Mouse (Mus musculus) stomach, embryonic 14.5 days (tissue): ENCODE measurements at regions not wholly inside any gene's neighbourhood (a gene's known extent, or its start where the extent isn't known, plus 50 kb on each side); places are given as distances from the start of the nearest gene placed in this dataset.

Experiments
- ATAC-seq: fragments of 200-750 bp; cut with Nextera tagmentation; 2 replicates; pipeline ENCODE4 v1.8.0; 2017; ENCODE audit warnings: low read depth, moderate TSS enrichment; ENCODE audit not compliant: insufficient number of reproducible peaks, insufficient read depth, low FRiP score
- H3K27ac ChIP-seq: fragments of 300-500 bp; sonication (generic); 2 replicates; pipeline ENCODE4 v1.5.1; 2014; ENCODE audit warnings: mild to moderate bottlenecking, low read length, moderate library complexity, mixed read lengths
- H3K27me3 ChIP-seq: fragments of 300-500 bp; sonication (generic); 2 replicates; pipeline ENCODE4 v1.6.1; 2014; ENCODE audit warnings: low read length, control low read depth, mixed read lengths; ENCODE audit not compliant: control insufficient read depth, insufficient read depth
- H3K36me3 ChIP-seq: fragments of 300-500 bp; sonication (generic); 2 replicates; pipeline ENCODE4 v1.6.1; 2014; ENCODE audit warnings: mild to moderate bottlenecking, control low read depth, low read length, moderate library complexity, mixed read lengths; ENCODE audit not compliant: control insufficient read depth, insufficient read depth
- H3K4me1 ChIP-seq: fragments of 300-500 bp; sonication (generic); 2 replicates; pipeline ENCODE4 v1.6.1; 2014; ENCODE audit warnings: low read length, control low read depth, mixed read lengths; ENCODE audit not compliant: control insufficient read depth, insufficient read depth
- H3K4me2 ChIP-seq: fragments of 300-500 bp; sonication (generic); replicated peaks from 2 replicates; pipeline ENCODE4 v1.6.1; 2014; ENCODE audit warnings: low read depth, low read length, control low read depth
- H3K4me3 ChIP-seq: fragments of 300-500 bp; sonication (generic); 2 replicates; pipeline ENCODE4 v1.5.1; 2014; ENCODE audit warnings: low read depth, low read length, control low read depth
- H3K9ac ChIP-seq: fragments of 300-500 bp; sonication (generic); replicated peaks from 2 replicates; pipeline ENCODE4 v1.6.1; 2014; ENCODE audit warnings: low read depth, mild to moderate bottlenecking, control low read depth, low read length, moderate library complexity, mixed read lengths
- H3K9me3 ChIP-seq: fragments of 300-500 bp; sonication (generic); 2 replicates; pipeline ENCODE4 v1.6.1; 2016; ENCODE audit warnings: low read depth, low read length, control low read depth; ENCODE audit not compliant: control insufficient read depth
- WGBS: fragments of 180-500 bp; shearing (Covaris S2); extraction: QIAGEN DNeasy Blood & Tissue Kit; methylation state at CpG from one replicate; pipeline ENCODE4 v1.1.7; 2014; 5-methylcytosine and 5-hydroxymethylcytosine counted together

GRCm38 (mm10) chr2:160117148-160117547, 216.8 kb downstream of the Gm826 start:
- Histone ChIP-seq H3K27me3 (no peaks in the 10 kb centered on the region), H3K4me1 (no peaks in the 10 kb centered on the region), H3K36me3 (no peaks in the 10 kb centered on the region), H3K4me2 (no peak overlapping the region), H3K4me3 (no peak overlapping the region), H3K27ac (no peak overlapping the region), H3K9ac (no peak overlapping the region), H3K9me3 (no peaks in the 10 kb centered on the region)
- ATAC-seq, result no peak

DNA sequence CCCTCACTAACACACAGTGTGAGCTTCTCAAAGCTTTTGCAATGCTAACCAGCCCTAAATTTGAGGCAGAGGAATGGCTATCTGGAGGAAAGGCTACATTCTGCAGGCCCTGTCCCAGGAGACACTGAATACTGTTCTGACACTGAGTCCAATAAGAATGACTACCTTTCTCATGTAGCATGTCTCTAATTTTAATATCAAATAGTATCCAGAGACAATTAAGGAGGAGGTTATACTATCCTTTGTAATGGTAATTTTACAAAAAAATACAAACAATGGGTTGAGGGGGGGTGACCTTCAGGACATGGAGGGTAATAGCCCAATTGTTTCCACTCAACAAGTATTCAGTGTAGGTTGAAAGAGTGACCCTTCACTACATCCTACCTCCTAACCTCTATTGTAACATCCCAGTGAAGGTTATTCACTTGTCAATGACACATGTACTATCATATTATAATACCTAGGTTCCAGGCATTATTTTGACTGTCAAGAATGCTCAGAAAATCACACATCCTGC, 222.7 kb downstream of the Gm826 start:
- no peaks in the 10 kb centered on the region for H3K27me3 ChIP-seq

DNA sequence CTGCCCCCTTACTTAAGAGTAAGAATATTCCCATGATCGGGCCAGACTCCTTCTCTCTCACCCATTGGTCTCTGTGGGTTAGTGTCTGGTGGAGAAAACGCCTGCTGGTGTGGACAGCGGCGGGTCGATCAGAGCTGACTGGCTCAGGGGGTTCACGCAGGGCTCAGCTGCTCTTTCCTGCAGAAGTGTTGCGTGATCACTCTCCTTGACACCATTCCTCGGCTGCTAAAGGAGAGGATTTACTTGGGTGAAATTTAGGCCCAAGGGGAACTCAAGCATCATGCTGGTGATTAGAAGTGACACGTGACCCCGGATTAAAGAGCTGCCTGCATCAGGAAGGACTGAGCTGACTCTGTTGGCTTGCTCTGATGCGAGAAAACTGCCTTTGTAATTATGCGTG, 240.9 kb downstream of the Gm826 start:
- H3K4me3 ChIP-seq, result no peak overlapping the region
- no peak for ATAC-seq
- H3K27ac ChIP-seq, result no peak overlapping the region
- H3K36me3 ChIP-seq, result no peaks in the 10 kb centered on the region
- H3K27me3 ChIP-seq, result no peaks in the 10 kb centered on the region
- no peak overlapping the region for H3K9ac ChIP-seq
- WGBS, result 43% methylated on average over 12 of the region's 12 CpGs
- H3K9me3 ChIP-seq, result no peaks in the 10 kb centered on the region
- no peak overlapping the region for H3K4me2 ChIP-seq
- no peaks in the 10 kb centered on the region for H3K4me1 ChIP-seq

More for the DNA sequence above, 222.7 kb downstream of the Gm826 start:
- no peaks in the 10 kb centered on the region for H3K9me3 ChIP-seq
- H3K4me3 ChIP-seq, result no peak overlapping the region
- no peak overlapping the region for H3K27ac ChIP-seq
- no peaks in the 10 kb centered on the region for H3K36me3 ChIP-seq
- no peak for ATAC-seq
- H3K4me1 ChIP-seq, result no peaks in the 10 kb centered on the region
- H3K4me2 ChIP-seq, result no peak overlapping the region
- no peak overlapping the region for H3K9ac ChIP-seq

- ATAC-seq, result no peak
- H3K27me3 ChIP-seq, result no peaks in the 10 kb centered on the region
- no peak overlapping the region for H3K4me2 ChIP-seq
- WGBS, result 75% methylated on average over 4 of the region's 4 CpGs
- no peaks in the 10 kb centered on the region for H3K9me3 ChIP-seq
- no peak overlapping the region for H3K9ac ChIP-seq
- no peak overlapping the region for H3K4me3 ChIP-seq
- H3K4me1 ChIP-seq, result no peaks in the 10 kb centered on the region
- H3K36me3 ChIP-seq, result no peaks in the 10 kb centered on the region
- no peak overlapping the region for H3K27ac ChIP-seq
These were observed 248.0 kb downstream of the Gm826 start for GRCm38 (mm10) chr2:160085999-160086398.

GRCm38 (mm10) chr2:160083674-160084073, 250.3 kb downstream of the Gm826 start:
- H3K4me2 ChIP-seq, result no peak overlapping the region
- no peak overlapping the region for H3K27ac ChIP-seq
- H3K9me3 ChIP-seq, result no peaks in the 10 kb centered on the region
- WGBS, result 82% methylated on average over 4 of the region's 4 CpGs
- no peak overlapping the region for H3K9ac ChIP-seq
- H3K4me1 ChIP-seq, result no peaks in the 10 kb centered on the region
- ATAC-seq, result no peak
- H3K36me3 ChIP-seq, result no peaks in the 10 kb centered on the region
- H3K4me3 ChIP-seq, result no peak overlapping the region
- H3K27me3 ChIP-seq, result no peaks in the 10 kb centered on the region

- Histone ChIP-seq H3K27me3 (no peaks in the 10 kb centered on the region), H3K4me1 (no peaks in the 10 kb centered on the region), H3K4me2 (no peak overlapping the region), H3K9ac (no peak overlapping the region), H3K36me3 (no peaks in the 10 kb centered on the region), H3K4me3 (no peak overlapping the region), H3K27ac (no peak overlapping the region), H3K9me3 (no peaks in the 10 kb centered on the region)
- 51% methylated on average over 5 of the region's 5 CpGs for WGBS
- no peak for ATAC-seq
These were observed 251.8 kb downstream of the Gm826 start for GRCm38 (mm10) chr2:160082106-160082653.

- 69% methylated on average over 3 of the region's 3 CpGs for WGBS
- H3K4me3 ChIP-seq, result no peak overlapping the region
These were observed 258.3 kb downstream of the Gm826 start for GRCm38 (mm10) chr2:160075694-160076093.

DNA sequence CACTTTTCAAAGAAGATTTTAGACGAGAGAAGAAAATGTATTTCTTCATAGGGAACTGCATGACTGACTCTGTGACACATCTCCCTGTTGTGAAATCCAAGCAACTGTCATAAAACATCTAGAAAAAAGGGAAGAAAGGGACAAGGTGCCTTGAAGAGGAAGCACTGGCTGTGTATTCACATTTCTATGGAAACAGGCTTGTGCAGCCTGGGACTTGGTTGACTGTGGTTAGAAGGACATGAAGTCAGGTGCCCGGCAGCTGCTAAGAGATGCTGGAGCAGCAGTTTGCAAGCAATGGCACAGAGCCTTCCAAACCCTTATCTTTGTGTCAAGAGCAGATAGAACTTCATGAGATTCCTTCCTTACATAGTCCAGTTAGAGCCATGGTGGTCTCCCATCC, 263.5 kb downstream of the Gm826 start:
- Histone ChIP-seq H3K9me3 (no peaks in the 10 kb centered on the region), H3K36me3 (no peaks in the 10 kb centered on the region), H3K4me3 (no peak overlapping the region), H3K4me2 (no peak overlapping the region), H3K4me1 (peaks cover 11% of the 10 kb centered on the region; the same call in 1 of the 2 replicates), H3K9ac (no peak overlapping the region), H3K27ac (no peak overlapping the region), H3K27me3 (no peaks in the 10 kb centered on the region)
- ATAC-seq, result no peak
- WGBS, result 82% methylated on average over 2 of the region's 2 CpGs

More at GRCm38 (mm10) chr2:160075694-160076093, 258.3 kb downstream of the Gm826 start:
- no peak overlapping the region for H3K27ac ChIP-seq
- no peak overlapping the region for H3K4me2 ChIP-seq
- H3K9me3 ChIP-seq, result no peaks in the 10 kb centered on the region
- no peaks in the 10 kb centered on the region for H3K27me3 ChIP-seq
- H3K36me3 ChIP-seq, result no peaks in the 10 kb centered on the region
- H3K4me1 ChIP-seq, result no peaks in the 10 kb centered on the region
- no peak overlapping the region for H3K9ac ChIP-seq
- no peak for ATAC-seq

GRCm38 (mm10) chr2:160068772-160069171, 265.2 kb downstream of the Gm826 start:
- no peaks in the 10 kb centered on the region for H3K27me3 ChIP-seq
- H3K9me3 ChIP-seq, result no peaks in the 10 kb centered on the region
- 82% methylated on average over 4 of the region's 4 CpGs for WGBS
- no peaks in the 10 kb centered on the region for H3K36me3 ChIP-seq
- no peak overlapping the region for H3K4me2 ChIP-seq
- no peak overlapping the region for H3K4me3 ChIP-seq
- peaks cover 11% of the 10 kb centered on the region; the same call in 1 of the 2 replicates for H3K4me1 ChIP-seq
- H3K9ac ChIP-seq, result no peak overlapping the region
- no peak overlapping the region for H3K27ac ChIP-seq
- ATAC-seq, result no peak
